Mouse (Mus musculus) mature B cell (primary cell): ENCODE measurements around the gene Cyp2c55.

Source experiments
- in situ Hi-C: fragments of 300-500 bp; cut with MboI; formaldehyde crosslinking; loops from 2 replicates; pipeline ENCODE4 v1.14.3; 2019

Gene Cyp2c55

DNA sequence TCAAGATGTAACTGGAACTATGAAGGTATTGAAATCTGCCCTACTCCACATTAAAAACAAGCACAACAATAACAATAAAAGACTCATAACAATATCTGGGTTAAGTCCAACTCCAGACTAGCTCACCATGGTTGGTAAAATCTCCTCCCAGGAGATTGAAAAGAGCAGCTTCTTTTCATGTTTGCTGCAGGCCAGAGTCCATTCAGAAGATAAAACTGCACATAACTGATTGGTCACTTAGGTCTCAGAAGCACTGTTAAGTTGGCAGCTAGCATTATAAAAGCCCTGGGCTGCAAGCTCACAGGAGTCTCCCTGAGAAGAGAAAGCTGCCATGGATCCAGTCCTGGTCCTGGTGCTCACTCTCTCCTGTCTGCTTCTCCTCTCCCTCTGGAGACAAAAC, at the start of gene Cyp2c55:
Gene Cyp2c55, plus strand, starts transcription at position 305 of the 400 bp plus-strand sequence.
- in situ Hi-C loops = no loop called here

DNA sequence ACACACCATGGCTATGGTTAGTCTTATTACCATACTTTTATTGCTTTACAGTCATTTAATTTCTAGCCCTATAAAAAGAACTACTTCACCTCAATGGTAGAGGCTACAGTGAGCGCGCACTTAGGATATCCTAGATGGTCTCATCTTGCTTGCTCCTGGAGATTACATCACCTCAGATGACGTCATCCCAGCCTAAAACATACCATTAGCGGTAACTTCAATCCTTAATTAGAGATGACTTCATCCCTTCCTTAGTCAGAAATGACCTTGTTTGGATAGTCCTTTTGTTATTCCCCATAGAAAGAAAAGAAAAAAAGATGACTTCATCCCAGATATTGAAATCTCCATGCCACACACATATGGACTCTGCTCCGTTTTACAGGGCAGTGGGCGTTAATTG, 36.1 kb upstream of the Cyp2c55 start:
- in situ Hi-C loops = no loop called here

DNA sequence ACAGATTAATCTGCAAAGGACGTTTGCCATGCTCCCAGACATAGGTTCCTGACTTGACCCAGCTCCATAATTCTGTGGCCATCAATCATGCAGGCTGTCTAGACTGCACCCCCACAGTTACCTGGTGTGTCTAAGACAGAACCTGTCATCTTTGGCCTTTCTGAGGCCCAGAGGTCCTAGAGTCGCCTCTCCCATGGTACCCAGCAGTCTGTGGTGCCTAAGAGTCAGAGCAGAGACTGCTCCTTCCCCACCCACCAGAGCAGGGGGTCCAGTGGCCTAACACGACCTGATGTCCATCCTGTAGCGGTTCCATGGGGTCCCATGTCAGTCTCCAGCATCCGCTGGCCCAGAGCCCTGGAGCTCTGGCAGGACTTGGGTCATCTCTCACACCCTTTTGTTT, 34.2 kb upstream of the Cyp2c55 start:
- in situ Hi-C loops = no loop called here

DNA sequence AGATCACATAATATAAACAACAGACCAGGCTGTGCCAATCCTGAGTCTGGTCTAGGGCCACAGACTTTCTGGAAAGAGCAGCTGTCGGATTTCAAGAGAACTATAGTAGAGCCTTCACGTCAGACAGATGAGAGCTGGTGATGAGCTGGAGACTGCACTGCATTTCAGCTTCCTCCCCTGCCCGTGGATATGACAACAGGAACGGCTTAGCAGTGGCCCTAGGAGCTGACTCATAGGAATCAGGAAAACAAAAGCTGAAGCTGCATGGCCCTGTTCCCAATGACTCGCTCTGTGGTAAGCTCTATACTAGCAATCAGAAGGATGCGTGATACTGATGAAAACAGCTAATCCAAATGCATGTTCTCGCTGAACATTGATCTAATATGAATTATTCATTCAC, 33.2 kb upstream of the Cyp2c55 start:
- in situ Hi-C loops = no loop called here

DNA sequence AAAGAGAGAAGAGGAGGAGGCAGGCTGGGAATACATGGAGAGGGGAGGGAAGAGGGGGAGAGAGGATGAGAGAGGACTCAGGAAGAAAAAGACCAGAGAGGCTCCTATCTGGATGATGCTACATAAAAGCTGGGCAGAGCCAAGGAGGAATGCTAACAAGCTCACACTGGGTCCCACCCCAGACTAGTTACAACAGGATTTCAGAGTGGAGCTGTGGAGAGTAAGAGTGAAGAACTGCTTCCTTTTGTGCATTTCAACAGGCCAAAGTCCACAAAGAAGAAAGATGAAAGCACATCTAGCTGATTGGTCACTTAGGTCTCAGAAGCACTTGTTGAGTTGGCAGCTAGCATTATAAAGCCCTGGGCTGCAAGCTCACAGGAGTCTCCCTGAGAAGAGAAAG, 30.6 kb upstream of the Cyp2c55 start:
- in situ Hi-C loops = no loop called here

DNA sequence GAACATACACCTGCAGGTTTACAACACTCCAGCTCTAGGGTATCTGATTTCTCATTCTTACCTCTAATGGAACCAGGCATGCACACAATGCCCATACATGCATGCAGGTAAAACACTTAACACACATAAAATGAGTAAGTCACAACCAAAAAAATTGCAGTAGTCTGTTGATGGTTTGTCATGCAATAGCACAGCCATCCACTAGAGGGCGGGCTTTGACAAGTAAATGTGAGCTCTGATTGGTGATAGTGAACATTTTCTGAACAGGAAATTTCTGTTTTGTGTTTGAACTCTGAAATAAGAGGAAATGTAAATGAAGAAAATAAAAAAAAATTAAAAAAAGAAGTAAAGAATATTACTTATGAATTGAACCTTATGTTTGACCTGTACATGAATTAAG, 24.9 kb upstream of the Cyp2c55 start:
- in situ Hi-C loops = no loop called here

DNA sequence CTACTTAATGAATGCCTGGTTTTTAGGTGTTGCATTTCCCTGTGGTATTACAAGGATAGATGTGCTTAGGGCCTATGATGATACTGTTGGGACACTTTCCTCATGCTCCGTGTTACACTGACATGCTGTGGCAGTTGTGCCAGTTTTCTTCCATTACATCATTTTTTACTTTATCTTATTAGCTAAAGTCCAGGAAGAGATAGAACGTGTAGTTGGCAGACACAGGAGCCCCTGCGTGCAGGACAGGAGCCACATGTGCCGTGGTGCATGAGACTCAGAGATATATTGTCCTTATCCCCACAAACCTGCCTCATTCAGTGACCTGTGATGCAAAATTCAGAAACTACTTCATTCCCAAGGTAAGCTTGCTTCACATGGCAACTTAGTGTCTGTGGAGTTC, 8.6 kb upstream of the Cyp2c55 start:
- in situ Hi-C loops = no loop called here

DNA sequence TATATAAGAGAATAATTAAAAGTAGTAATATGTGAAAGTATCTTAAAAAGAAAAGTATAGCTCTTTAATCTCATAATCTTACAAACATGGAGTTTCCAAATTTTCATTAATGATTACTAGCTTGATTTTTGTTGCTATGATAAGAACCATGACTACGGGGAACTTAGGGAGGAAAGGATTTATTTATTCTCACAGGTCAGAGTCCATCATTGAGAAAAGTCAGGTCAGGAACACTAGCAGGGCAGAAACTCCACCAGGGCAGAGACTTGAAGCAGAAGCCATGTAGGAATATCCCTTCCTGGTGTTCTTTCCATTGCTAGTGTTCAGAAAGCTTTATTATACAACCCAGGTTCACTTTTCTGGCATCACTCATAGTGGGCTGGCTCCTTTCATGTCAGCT, 8.1 kb upstream of the Cyp2c55 start:
- in situ Hi-C loops = no loop called here

DNA sequence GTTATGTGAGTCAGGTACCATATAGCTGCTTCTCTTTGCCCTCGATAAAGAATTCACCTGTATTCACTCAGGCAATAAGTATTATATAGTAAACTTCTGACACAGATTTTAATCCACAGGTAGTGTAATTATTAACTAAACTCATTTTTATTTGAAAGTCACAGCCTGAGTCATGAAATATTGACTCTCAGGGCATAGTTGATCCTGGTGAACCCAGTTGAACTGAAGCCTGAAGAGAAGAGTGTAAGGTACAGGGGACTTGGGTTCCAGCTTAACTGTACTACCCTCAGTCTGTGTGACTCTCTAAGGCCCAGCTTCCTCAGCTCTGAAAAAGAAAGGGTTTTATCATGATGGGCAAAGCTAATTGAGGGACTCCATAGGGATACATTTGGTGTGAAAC, 1.7 kb upstream of the Cyp2c55 start:
- in situ Hi-C loops = no loop called here

DNA sequence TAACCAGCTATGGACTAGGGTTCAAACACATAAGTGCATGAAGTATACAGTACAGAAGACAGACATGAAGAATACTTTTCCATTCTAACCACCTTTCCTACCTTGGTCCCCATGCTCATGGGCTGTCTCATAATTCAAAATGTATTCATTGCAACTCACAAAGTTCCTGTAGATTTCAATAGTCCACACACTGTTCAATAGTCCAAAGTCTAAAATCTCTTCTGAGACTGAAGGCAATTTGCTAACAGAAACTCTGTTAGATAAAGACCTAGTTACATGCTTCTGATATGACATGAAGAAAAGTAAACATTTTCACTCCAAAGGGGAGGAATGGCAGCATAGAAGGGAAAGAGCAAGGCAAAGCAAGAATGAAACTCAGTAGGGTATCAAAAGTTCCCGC, 51.1 kb downstream of the Cyp2c55 start:
- in situ Hi-C loops = no loop called here

DNA sequence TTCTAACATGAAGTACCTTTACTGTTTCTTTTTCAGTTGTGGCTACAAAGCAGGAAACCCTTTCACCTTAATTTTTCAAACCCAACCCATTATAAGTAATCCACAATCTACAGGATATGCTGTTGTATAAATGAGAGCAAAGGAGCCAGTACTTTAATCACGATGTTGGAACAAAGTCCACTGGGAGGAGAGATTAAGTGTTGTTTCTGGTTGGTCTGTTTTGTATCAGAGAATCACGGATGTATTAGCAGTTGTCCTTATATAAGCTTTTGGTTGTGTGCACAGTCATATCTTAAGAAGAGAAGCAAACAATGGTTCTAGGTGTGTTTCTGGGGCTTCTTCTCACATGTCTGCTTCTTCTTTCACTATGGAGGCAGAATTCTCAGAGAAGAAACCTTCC, 53.9 kb downstream of the Cyp2c55 start, which contains the start of gene Cyp2c65:
Gene Cyp2c65, plus strand, starts transcription at position 297 of the 400 bp plus-strand sequence.
- in situ Hi-C loops = no loop called here
